Mouse (Mus musculus) heart, postnatal 25 days (tissue): ENCODE measurements at regions not wholly inside any gene's neighbourhood (a gene's known extent, or its start where the extent isn't known, plus 50 kb on each side); places are given as distances from the start of the nearest gene placed in this dataset.
"Not testable (repeated sequence)": the region's sequence is repeated elsewhere in the genome, so short reads cannot be mapped to it uniquely, and the experiment has no call there.

Source experiments
- DNase-seq: peaks from one replicate; pipeline ENCODE4 v3.0.0; 2022; ENCODE audit warnings: low spot score
- intact Hi-C: fragments of 180-260 bp; cut with DNase I; formaldehyde crosslinking; loops from one replicate; pipeline ENCODE4 v1.15.1; 2025

DNA sequence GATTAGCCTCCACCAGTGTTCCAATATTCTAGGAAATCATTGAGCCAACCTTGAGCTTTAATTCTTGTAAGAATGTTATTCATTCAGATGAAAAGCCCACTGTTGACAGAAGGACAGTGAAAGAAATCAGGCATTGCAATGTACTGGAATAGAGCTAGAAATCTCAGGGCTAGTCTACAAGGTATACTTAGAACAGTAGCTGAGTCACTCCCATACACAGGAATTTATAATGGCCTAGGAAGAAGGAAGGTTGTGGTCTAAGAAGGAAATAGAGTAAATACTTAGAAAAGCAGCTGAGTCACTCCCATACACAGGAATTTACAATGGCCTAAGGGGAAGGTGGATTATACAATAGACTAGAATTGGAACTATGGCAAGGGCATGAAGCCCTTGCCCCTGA, 174.6 kb downstream of the Fam181b start:
- DNase-seq, intact Hi-C loops: not testable (repeated sequence)

- intact Hi-C loops, result no loop called here
- DNase-seq, result no peak
These were observed 206.1 kb downstream of the Fam181b start for GRCm38 (mm10) chr7:93285748-93286147.

DNA sequence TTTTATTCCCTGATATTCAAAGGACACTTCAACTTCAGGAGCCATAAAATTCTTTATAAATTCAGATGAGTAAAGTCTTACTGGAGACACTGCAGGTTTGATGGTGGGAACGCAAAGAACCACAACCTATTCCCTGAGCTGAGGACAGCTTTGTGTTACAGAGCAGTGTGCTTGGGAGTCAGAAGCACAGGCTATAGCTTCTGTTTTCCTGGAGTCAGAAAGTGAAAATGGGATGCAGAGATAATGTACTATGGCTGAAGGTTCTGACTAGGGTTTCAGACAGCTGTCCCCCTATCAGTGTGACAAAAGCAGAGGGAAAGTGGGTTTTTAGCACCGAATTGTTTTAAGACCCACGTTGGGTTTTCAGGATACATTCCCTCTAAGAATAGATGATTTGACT, 211.8 kb downstream of the Fam181b start:
- no peak for DNase-seq
- intact Hi-C loops, result no loop called here

DNA sequence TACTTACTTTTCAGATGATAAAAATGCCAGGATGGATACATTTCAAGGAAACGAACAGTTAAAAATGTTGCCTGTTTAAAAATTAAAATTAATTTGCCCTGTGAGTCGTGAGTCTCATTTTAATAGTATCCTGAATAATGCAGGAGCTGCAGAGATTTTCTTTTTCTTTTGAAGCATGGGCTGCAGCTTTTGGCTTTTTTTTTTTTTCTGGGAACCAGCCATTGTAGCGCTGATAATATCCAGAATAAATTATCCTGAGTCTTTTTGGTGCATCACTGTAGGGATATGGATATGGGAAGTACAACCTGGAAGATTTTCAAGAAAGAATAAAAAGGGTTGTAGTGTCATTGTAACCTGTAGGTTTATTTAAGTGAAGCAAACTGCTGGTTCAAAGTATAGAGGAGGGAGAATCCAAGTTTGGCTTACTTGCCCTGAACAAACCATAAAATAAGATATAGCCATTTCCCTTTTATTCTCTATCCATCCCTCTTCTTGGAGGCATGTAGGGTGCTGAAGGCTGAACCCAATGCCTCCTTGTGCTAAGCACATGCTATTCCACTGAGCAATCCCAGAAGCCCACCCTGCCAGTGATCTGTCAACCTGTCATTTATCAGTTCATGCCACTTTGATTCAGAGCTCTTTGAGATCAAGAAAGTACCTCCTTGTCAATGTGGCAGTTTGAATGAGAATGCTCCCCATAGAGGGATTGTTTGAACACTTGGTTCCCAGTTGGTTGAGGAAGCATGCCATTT, 212.5 kb downstream of the Fam181b start:
- DNase-seq, result no peak
- intact Hi-C loops, result no loop called here

DNA sequence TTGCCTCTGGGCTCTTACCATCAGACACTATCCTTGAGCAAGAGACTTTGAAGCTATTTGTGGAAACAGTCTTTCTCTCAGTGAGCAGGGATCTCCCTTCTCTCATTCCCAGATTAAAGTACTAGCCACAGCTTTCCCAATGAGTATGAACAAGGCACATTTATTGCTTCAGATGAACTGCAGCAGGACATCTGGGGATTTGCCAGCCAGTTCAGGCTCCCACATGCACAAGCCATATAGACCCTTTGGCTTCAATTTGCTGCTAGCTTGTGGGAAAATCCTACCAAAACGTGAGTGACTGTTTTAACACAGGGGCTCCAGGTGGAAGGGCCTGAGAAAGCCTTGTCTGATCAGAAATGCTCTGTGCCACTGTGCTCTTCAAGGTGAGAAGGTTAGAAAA, 233.1 kb downstream of the Fam181b start:
- intact Hi-C loops, result no loop called here
- no peak for DNase-seq

GRCm38 (mm10) chr7:93331351-93331750, 251.7 kb downstream of the Fam181b start:
- DNase-seq, result no peak
- intact Hi-C loops, result loop anchor here (10.0 kb wide), 1 partner anchor 713 kb away; no protein-coding TSS in a partner anchor

- DNase-seq, result no peak
- intact Hi-C loops, result loop anchor here (10.0 kb wide), 1 partner anchor 713 kb away; no protein-coding TSS in a partner anchor
These were observed 252.5 kb downstream of the Fam181b start for GRCm38 (mm10) chr7:93332203-93332602.

DNA sequence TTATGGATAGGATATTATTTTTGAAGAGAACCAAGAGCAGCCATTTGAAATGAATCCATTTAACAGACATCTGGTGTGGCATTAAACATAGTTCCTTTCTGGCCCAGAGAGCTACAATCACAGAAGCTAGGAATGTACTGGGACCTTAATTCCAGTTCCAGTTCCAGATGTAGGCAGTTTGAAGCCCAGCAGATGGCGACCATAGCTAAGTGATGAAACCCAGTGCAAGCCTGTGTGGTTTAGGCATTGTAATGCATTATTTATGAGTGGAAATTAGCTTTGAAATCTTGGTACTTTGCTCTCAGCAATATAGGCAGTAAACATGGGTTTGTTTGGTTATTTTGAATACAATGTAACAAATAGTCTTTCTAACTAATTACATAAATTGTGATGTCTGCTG, 256.8 kb downstream of the Fam181b start:
- no peak for DNase-seq
- intact Hi-C loops, result loop anchor here (10.0 kb wide), 1 partner anchor 708 kb away; no protein-coding TSS in a partner anchor
